Mouse (Mus musculus): ENCODE results near the gene Hist1h3f. TPM values are rescaled to one million over a fixed set of nuclear protein-coding genes. Genes with fewer than 3 reads are reported as not detected.
"Not testable (repeated sequence)": the region's sequence is repeated elsewhere in the genome, so short reads cannot be mapped to it uniquely, and the experiment has no call there.

The Hist1h3f gene
- polyA plus RNA-seq, 1 experiment from 2014 or later = 0.90 TPM

GRCm38 (mm10) chr13:23554925-23555838, 11.3 kb downstream of the Hist1h3f start:
- Histone ChIP-seq H3K4me3 (replicated peaks; ENCODE audit: low read length) (peak overlapping the region; percentile 67), H3K27me3 (ENCODE audit: control insufficient read depth, insufficient read depth, low read length) (no peaks in the 10 kb centered on the region), H3K4me1 (ENCODE audit: control insufficient read depth, insufficient read depth, low read length) (peaks cover 4% of the 10 kb centered on the region; the same call in 1 of the 2 replicates), H3K4me2 (ENCODE audit: low read depth, low read length) (peak overlapping the region; percentile 94), H3K9ac (ENCODE audit: low read length) (peak overlapping the region; percentile 85), H3K36me3 (ENCODE audit: control insufficient read depth, insufficient read depth, low read length) (no peaks in the 10 kb centered on the region), H3K27ac (ENCODE audit: low read length) (peak overlapping the region; percentile 98), H3K9me3 (replicated peaks; ENCODE audit: control insufficient read depth, low read length) (no peaks in the 10 kb centered on the region)
- under 1% methylated on average over 51 of the region's 54 CpGs for WGBS
- ATAC-seq (ENCODE audit: insufficient read depth, low FRiP score) = peak; percentile 90

GRCm38 (mm10) chr13:23555839-23556416, 12.1 kb downstream of the Hist1h3f start:
- no peaks in the 10 kb centered on the region for H3K36me3 ChIP-seq (ENCODE audit: control insufficient read depth, insufficient read depth, low read length)
- WGBS = under 1% methylated on average over 18 of the region's 18 CpGs
- peak overlapping the region; percentile 85 for H3K9ac ChIP-seq (ENCODE audit: low read length)
- peak; percentile 78 for ATAC-seq (ENCODE audit: insufficient read depth, low FRiP score)
- no peaks in the 10 kb centered on the region; the same call in 1 of the 2 replicates for H3K4me1 ChIP-seq (ENCODE audit: control insufficient read depth, insufficient read depth, low read length)
- peak overlapping the region; percentile 94 for H3K4me2 ChIP-seq (ENCODE audit: low read depth, low read length)
- peak overlapping the region; percentile 98 for H3K27ac ChIP-seq (ENCODE audit: low read length)
- H3K27me3 ChIP-seq (ENCODE audit: control insufficient read depth, insufficient read depth, low read length) = no peaks in the 10 kb centered on the region
- H3K9me3 ChIP-seq (replicated peaks; ENCODE audit: control insufficient read depth, low read length) = no peaks in the 10 kb centered on the region
- peak overlapping the region; percentile 67 for H3K4me3 ChIP-seq (replicated peaks; ENCODE audit: low read length)

- Histone ChIP-seq H3K9me3 (replicated peaks; ENCODE audit: control insufficient read depth, low read length) (no peaks in the 10 kb centered on the region), H3K4me2 (ENCODE audit: low read depth, low read length) (peak overlapping the region; percentile 37), H3K36me3 (ENCODE audit: control insufficient read depth, insufficient read depth, low read length) (no peaks in the 10 kb centered on the region), H3K4me1 (ENCODE audit: control insufficient read depth, insufficient read depth, low read length) (no peaks in the 10 kb centered on the region; the same call in 1 of the 2 replicates), H3K27ac (ENCODE audit: low read length) (0 out of 2 replicates have a peak overlapping the region, but pooled peaks have one; percentile 64), H3K9ac (ENCODE audit: low read length) (no peak overlapping the region), H3K27me3 (ENCODE audit: control insufficient read depth, insufficient read depth, low read length) (no peaks in the 10 kb centered on the region), H3K4me3 (replicated peaks; ENCODE audit: low read length) (no peak overlapping the region)
- ATAC-seq (ENCODE audit: insufficient read depth, low FRiP score) = no peak
- 57% methylated on average over 3 of the region's 3 CpGs for WGBS
Measured at GRCm38 (mm10) chr13:23556906-23557305, 13.1 kb downstream of the Hist1h3f start.

GRCm38 (mm10) chr13:23560699-23561098, 16.8 kb downstream of the Hist1h3f start:
- Histone ChIP-seq H3K4me2 (ENCODE audit: low read depth, low read length) (peak overlapping the region; percentile 22; the same call in 1 of the 2 replicates), H3K9ac (ENCODE audit: low read length) (0 out of 2 replicates have a peak overlapping the region, but pooled peaks have one; percentile 9), H3K27ac (ENCODE audit: low read length) (peak overlapping the region; percentile 24; the same call in 1 of the 2 replicates)
- H3K9me3 ChIP-seq (replicated peaks; ENCODE audit: control insufficient read depth, low read length); H3K4me3 ChIP-seq (replicated peaks; ENCODE audit: low read length); H3K36me3 ChIP-seq (ENCODE audit: control insufficient read depth, insufficient read depth, low read length); H3K4me1 ChIP-seq (ENCODE audit: control insufficient read depth, insufficient read depth, low read length); H3K27me3 ChIP-seq (ENCODE audit: control insufficient read depth, insufficient read depth, low read length); ATAC-seq (ENCODE audit: insufficient read depth, low FRiP score): not testable (repeated sequence)
- 16% methylated on average over 2 of the region's 2 CpGs for WGBS

GRCm38 (mm10) chr13:23561531-23561882, 17.7 kb downstream of the Hist1h3f start:
- H3K36me3 ChIP-seq (ENCODE audit: control insufficient read depth, insufficient read depth, low read length); H3K9ac ChIP-seq (ENCODE audit: low read length); H3K27me3 ChIP-seq (ENCODE audit: control insufficient read depth, insufficient read depth, low read length); H3K9me3 ChIP-seq (replicated peaks; ENCODE audit: control insufficient read depth, low read length); ATAC-seq (ENCODE audit: insufficient read depth, low FRiP score); H3K4me1 ChIP-seq (ENCODE audit: control insufficient read depth, insufficient read depth, low read length): not testable (repeated sequence)
- Histone ChIP-seq H3K4me3 (replicated peaks; ENCODE audit: low read length) (peak overlapping the region; percentile 48), H3K4me2 (ENCODE audit: low read depth, low read length) (peak overlapping the region; percentile 72; the same call in 1 of the 2 replicates), H3K27ac (ENCODE audit: low read length) (peak overlapping the region; percentile 97; the same call in 1 of the 2 replicates)
- 0% methylated on average over 2 of the region's 5 CpGs for WGBS

- Histone ChIP-seq H3K9ac (ENCODE audit: low read length) (peak within 1 kb of the TSS; percentile 63), H3K4me2 (ENCODE audit: low read depth, low read length) (peak within 1 kb of the TSS; percentile 72), H3K4me3 (replicated peaks; ENCODE audit: low read length) (peak within 1 kb of the TSS; percentile 48), H3K27ac (ENCODE audit: low read length) (peak within 1 kb of the TSS; percentile 97)
- not testable (repeated sequence) for H3K9me3 ChIP-seq (replicated peaks; ENCODE audit: control insufficient read depth, low read length); H3K27me3 ChIP-seq (ENCODE audit: control insufficient read depth, insufficient read depth, low read length); H3K4me1 ChIP-seq (ENCODE audit: control insufficient read depth, insufficient read depth, low read length); H3K36me3 ChIP-seq (ENCODE audit: control insufficient read depth, insufficient read depth, low read length)
- ATAC-seq (ENCODE audit: insufficient read depth, low FRiP score) = peak; percentile 93
- under 1% methylated on average over 54 of the region's 67 CpGs for WGBS
Measured at GRCm38 (mm10) chr13:23561883-23562659, 18.2 kb downstream of the Hist1h3f start, which contains the start of gene Hist1h3e. Hist1h3e (minus strand) TSS chr13:23562369.

- Histone ChIP-seq H3K4me2 (ENCODE audit: low read depth, low read length) (peak overlapping the region; percentile 72), H3K27me3 (ENCODE audit: control insufficient read depth, insufficient read depth, low read length) (no peaks in the 10 kb centered on the region), H3K9ac (ENCODE audit: low read length) (peak overlapping the region; percentile 63), H3K4me3 (replicated peaks; ENCODE audit: low read length) (peak overlapping the region; percentile 48), H3K36me3 (ENCODE audit: control insufficient read depth, insufficient read depth, low read length) (no peaks in the 10 kb centered on the region), H3K27ac (ENCODE audit: low read length) (peak overlapping the region; percentile 97), H3K9me3 (replicated peaks; ENCODE audit: control insufficient read depth, low read length) (no peaks in the 10 kb centered on the region), H3K4me1 (ENCODE audit: control insufficient read depth, insufficient read depth, low read length) (no peaks in the 10 kb centered on the region)
- WGBS = 2% methylated on average over 18 of the region's 18 CpGs
- peak; percentile 63 for ATAC-seq (ENCODE audit: insufficient read depth, low FRiP score)
Measured at GRCm38 (mm10) chr13:23562699-23563462, 19.0 kb downstream of the Hist1h3f start.

- WGBS = 73% methylated on average over 2 of the region's 2 CpGs
- Histone ChIP-seq H3K9ac (ENCODE audit: low read length) (no peak overlapping the region), H3K9me3 (replicated peaks; ENCODE audit: control insufficient read depth, low read length) (no peaks in the 10 kb centered on the region), H3K4me3 (replicated peaks; ENCODE audit: low read length) (no peak overlapping the region), H3K4me2 (ENCODE audit: low read depth, low read length) (no peak overlapping the region), H3K4me1 (ENCODE audit: control insufficient read depth, insufficient read depth, low read length) (no peaks in the 10 kb centered on the region), H3K36me3 (ENCODE audit: control insufficient read depth, insufficient read depth, low read length) (no peaks in the 10 kb centered on the region), H3K27me3 (ENCODE audit: control insufficient read depth, insufficient read depth, low read length) (no peaks in the 10 kb centered on the region), H3K27ac (ENCODE audit: low read length) (no peak overlapping the region)
- no peak for ATAC-seq (ENCODE audit: insufficient read depth, low FRiP score)
Measured at GRCm38 (mm10) chr13:23564482-23564881, 20.6 kb downstream of the Hist1h3f start.
